In the genomic region with DNA sequence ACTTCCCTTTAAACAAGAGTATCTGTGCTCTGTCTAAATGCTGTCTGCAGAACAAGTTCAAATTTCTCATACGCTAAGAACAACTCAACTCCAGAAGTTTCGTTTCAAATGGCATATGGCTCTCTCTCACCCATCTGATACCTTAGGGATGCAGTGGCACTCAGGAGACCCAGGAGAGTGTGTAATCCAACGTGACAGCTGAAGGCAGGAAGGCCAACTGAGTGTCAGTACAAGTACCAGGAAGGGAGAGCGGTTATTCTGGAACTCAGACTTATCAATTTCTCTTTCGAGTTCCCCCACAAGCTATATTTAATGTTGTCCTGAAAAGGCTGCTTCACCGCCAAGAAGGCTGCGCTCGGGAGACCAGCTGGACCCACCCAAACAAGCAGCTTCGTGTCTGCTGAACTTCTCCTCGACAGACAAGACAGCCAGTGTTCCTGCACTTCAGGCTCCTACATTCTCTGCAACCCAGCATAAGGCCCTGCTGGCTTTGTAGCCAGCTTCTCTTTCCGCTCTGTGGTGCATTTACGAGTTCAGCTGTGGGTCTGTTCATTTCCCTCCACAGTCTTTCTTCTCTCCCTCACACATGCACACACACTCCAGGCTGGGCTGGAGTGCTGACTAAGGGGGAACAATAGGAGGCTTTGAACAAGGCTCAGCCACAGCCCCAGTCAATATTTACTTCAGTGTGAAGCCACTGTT, we compare ENCODE assay signal across 8 mouse cellular contexts. TPM values are rescaled to one million over a fixed set of nuclear protein-coding genes. Genes with fewer than 3 reads are reported as not detected.
DNase-seq lines count a peak whose midpoint lies in the region; ATAC-seq lines count a peak whose summit lies in the region.

No protein-coding gene starts in this region.

- no peaks in the 10 kb centered on the region for H3K36me3 ChIP-seq in lung, embryonic 15.5 days
- H3K36me3 ChIP-seq in heart, embryonic 14.5 days (ENCODE audit: control insufficient read depth, insufficient read depth, low read length) = no peaks in the 10 kb centered on the region

- peak overlapping the region; percentile 38 for H3K4me2 ChIP-seq in lung, embryonic 15.5 days
- peak overlapping the region; percentile 55 for H3K4me2 ChIP-seq in heart, embryonic 14.5 days (ENCODE audit: low read length)

- 13% methylated on average over 12 of the region's 12 CpGs for whole genome bisulfite sequencing in lung, embryonic 15.5 days
- WGBS in heart, embryonic 14.5 days = 14% methylated on average over 12 of the region's 12 CpGs

- no peaks in the 10 kb centered on the region for H3K9me3 ChIP-seq in lung, embryonic 15.5 days
- no peaks in the 10 kb centered on the region for H3K9me3 ChIP-seq in heart, embryonic 14.5 days (ENCODE audit: control insufficient read depth, low read length)

- intact Hi-C loops in left cerebral cortex, postnatal 36 days (cut with DNase I) = no loop called here

- no peak overlapping the region for H3K4me3 ChIP-seq in lung, embryonic 15.5 days
- peak overlapping the region in 1 of 2 experiments; percentile 19; a peak in 2 of 4 replicates for H3K4me3 ChIP-seq in heart, embryonic 14.5 days (ENCODE audit: control insufficient read depth in 1 of 2, insufficient read depth in 1 of 2, low read depth in 1 of 2, low read length in 2 of 2)

- H3K27me3 ChIP-seq in lung, embryonic 15.5 days = no peaks in the 10 kb centered on the region
- no peaks in the 10 kb centered on the region for H3K27me3 ChIP-seq in heart, embryonic 14.5 days (ENCODE audit: control insufficient read depth, insufficient read depth, low read length)

- peak; percentile 75 for ATAC-seq in lung, embryonic 15.5 days (ENCODE audit: borderline replicate concordance, extremely low read depth, low FRiP score, low TSS enrichment)
- no peak; the same call in 1 of the 2 replicates for ATAC-seq in heart, embryonic 14.5 days (ENCODE audit: insufficient number of reproducible peaks, insufficient read depth, low FRiP score, low read depth)

- DNase-seq in lung, postnatal 14 days = no peak
- peak; percentile 19 for DNase-seq in embryo, embryonic 11.5 days (ENCODE audit: low read depth, low spot score)
- peak; percentile 29 to 31 for DNase-seq in left cerebral cortex, postnatal 36 days (ENCODE audit: low spot score in 2 of 2)
- peak; percentile 82 for DNase-seq in retina, postnatal 1 day
- DNase-seq in adrenal gland, adult 18-20 months (ENCODE audit: low spot score in 2 of 2) = no peak
- DNase-seq in spleen, postnatal 14 days (ENCODE audit: low spot score in 2 of 2) = no peak

- peak overlapping the region; percentile 60; the same call in 1 of the 2 replicates for H3K27ac ChIP-seq in lung, embryonic 15.5 days
- peak overlapping the region; percentile 71 to 79 for H3K27ac ChIP-seq in heart, embryonic 14.5 days (replicated peaks in 1 of 2; ENCODE audit: control insufficient read depth in 1 of 2, insufficient read depth in 1 of 2, low read depth in 2 of 2, low read length in 2 of 2)

- peaks cover 13% of the 10 kb centered on the region for H3K4me1 ChIP-seq in lung, embryonic 15.5 days
- H3K4me1 ChIP-seq in heart, embryonic 14.5 days (ENCODE audit: control insufficient read depth in 2 of 2, insufficient read depth in 2 of 2, low read length in 2 of 2) = peaks cover 5 to 16% of the 10 kb centered on the region in 2 experiments

- no peak overlapping the region for H3K9ac ChIP-seq in lung, embryonic 15.5 days
- H3K9ac ChIP-seq in heart, embryonic 14.5 days (ENCODE audit: low read length) = peak overlapping the region; percentile 67

RNA-seq across cellular contexts. Expression of gene Efna5, which starts 18.7 kb away (rescaled TPM):
- polyA plus RNA-seq in lung, embryonic 15.5 days (2015; fragmentation: Nextera tagmentation; extraction: Ambion mirVana) = 12.6 and 13.3 TPM in 2 replicates
- 26.4 and 26.5 TPM in 2 replicates for polyA plus RNA-seq in heart, embryonic 14.5 days (2014; fragmentation: Nextera tagmentation; extraction: Ambion mirVana)
- 10 to 100 TPM; 35.7 to 37.7 TPM for total RNA-seq in left cerebral cortex, postnatal 36 days (2021)
- 10 to 100 TPM; 16.2 to 18.2 TPM for total RNA-seq in adrenal gland, adult 18-20 months (2021)

Comparison
In these comparisons a context has a peak if more than half of its experiments do, and no peak if none do; other contexts are left out.
1. DNase-seq: peak in embryo, embryonic 11.5 days (single experiment), left cerebral cortex, postnatal 36 days (2 of 2) and retina, postnatal 1 day (single experiment); none in lung, postnatal 14 days (single experiment), adrenal gland, adult 18-20 months (0 of 2) and spleen, postnatal 14 days (0 of 2).